Mouse (Mus musculus): ENCODE measurements at regions not wholly inside any gene's neighbourhood (a gene's known extent, or its start where the extent isn't known, plus 50 kb on each side); places are given as distances from the start of the nearest gene placed in this dataset.
A peak's percentile ranks its signal among the peaks of the same experiment; 100 is the strongest.

DNA sequence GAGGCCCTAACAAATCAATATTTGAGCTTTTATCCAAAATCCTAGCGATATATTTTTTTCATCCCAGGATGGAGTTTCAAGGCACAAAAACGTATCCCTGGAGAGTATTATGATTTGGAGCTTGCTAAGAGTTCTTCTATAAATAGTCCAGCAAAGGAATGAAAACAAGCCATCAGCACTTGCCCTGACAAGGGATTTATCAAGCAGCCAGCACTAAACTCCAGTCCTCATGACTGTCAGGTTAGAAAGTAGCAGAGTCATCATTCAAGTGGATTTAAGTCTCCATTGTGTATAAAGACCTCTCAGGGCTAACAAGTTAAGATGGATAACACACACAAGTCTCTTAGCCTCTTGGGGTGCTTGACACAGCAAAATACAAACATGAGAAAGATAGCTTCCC, 148.6 kb upstream of the Ust start:
- DNase-seq (ENCODE audit: low spot score in 2 of 2) = no peak

DNA sequence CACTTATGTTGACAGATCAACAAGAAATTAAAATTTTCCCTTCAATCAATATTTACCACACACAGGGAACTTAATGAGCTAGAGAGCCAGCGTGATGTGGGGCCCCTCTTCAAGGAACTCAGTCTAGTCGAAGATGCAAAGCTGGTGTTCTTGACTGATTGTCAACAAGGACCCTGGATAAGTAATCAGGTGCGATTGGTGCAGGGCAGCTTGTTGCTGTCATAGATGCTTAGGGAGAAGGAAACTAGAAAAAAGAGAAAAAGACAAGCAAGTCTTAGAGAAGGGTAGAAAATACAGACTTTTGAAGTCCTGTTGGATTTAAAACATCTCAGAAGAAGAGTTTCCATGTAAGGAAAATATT, 140.3 kb upstream of the Ust start:
- DNase-seq (ENCODE audit: low spot score in 2 of 2) = no peak

DNA sequence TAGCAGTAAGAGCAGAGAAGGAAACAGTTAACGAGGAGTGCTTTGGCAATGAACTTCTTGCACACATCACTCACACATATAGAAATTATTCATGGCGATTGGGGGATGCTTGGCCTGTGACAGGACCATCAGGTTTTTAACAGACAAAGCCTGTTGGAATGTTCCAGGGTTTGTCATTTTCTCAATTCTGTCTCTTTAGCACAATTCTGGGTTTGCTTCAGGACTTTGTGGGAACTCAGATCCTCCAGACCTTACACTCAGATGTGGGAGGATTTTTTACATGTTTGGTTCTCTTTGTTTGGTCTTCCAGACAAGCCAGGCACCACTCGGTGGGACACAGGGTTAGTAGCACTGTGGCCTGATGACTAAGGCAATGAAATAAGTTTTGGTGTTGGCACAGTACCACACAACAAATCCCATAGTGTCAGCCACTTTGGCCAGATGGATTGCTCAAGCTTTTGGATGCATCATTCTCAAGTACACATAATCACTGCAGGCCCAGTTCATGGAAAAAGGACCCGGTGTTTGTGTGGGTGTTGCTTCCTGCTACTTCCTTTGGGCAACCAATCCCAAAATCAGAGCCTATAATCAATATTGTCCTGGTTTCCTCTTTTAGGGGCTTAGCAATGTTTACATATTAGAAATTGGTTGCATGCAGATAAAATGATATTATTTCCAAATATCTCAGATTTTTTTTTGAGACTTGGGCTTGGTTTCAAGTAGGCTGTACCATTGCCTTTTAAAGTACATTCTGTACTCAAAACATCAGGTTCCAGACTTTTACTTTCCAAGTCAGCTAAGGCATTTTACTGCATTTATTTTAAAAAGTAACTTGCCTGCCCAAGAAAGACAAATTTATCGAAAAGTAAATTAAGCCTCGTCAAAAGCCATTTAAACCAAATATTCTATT, 139.7 kb upstream of the Ust start:
- no peak for DNase-seq (ENCODE audit: low spot score in 2 of 2)

DNA sequence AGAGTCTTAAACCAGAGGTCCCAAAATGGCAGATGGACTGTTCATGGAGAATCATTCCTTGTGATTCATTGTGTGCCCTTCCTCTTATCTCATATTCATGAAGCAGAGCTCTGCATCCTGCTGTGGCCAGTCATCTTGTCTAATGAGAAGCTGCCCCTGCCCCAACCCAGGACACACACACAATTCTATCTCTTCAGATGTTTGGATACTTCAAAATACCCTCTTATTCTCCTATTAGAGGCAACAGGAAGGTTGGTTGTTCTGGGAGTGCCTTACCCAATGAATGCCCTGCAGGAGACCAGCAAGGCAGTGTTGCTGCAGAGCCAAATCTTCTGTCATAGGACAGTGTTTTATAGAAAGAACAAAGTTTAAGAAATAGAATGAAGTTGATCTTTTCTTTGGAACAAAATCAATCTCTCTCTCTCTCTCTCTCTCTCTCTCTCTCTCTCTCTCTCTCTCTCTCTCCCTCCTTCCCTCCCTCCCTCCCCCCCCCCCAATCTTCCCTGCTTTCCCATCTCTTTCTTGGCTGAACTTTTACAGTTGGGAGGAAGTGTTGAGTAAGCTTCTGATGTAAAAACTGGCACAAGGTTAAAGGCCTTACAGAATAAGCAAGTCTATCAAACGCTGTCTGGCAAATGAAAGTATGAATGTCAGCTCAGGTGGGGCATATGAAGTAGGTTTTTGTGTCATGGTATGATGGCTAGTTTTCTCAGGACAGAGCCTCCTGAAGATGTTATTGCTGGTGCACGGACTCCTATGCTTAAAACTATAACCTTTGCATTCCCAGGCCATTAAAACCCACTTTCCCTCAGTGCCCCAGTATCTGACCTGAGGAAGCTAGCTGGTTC, 138.8 kb upstream of the Ust start:
- DNase-seq (ENCODE audit: low spot score in 2 of 2) = no peak

DNA sequence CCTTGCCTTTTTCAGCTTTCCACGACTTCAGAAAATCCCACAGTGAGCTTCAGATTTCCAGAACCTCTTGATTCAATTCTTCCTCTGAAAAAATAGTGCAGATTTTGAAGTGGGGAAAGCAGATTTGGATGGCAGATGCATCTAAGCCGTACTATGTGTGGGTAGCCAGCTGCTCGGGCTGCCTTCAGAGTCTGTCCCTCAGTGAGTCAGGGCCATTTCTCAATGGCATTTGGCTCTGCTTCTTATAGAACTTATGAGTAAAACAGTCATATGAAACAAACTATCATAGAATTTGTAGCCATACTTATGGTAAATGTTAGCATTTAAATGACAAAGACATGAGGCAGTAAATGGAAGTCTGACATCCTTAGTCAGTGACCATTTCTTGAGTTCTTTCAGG, 135.0 kb upstream of the Ust start:
- DNase-seq (ENCODE audit: low spot score in 2 of 2) = peak; percentile 29 to 60

DNA sequence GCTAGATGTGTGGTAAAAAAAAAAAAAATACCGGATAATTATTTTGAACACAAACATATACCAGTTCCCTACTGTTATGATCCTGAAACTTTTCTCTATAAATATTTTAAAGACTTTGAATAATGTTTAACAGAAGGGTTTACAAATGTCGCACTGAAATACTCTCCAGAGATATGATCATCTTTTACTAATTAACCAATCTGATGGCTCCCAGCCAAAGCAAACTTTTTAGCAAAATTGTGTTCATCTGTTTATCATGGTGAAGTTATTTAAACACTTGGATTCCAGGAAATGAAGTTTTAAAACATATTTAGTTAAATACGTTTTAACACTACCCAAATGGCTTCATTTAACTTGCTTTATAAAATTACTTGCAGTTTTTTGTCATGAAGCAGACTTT, 123.6 kb upstream of the Ust start:
- DNase-seq (ENCODE audit: low spot score in 2 of 2) = peak in 1 of 2 experiments; percentile 15

- DNase-seq (ENCODE audit: low spot score in 2 of 2) = peak; percentile 27 to 73
These were observed 105.7 kb upstream of the Ust start for GRCm38 (mm10) chr10:8624229-8624911.

- no peak for DNase-seq (ENCODE audit: low spot score in 2 of 2)
These were observed 100.1 kb upstream of the Ust start for GRCm38 (mm10) chr10:8618676-8619075.

GRCm38 (mm10) chr10:8615452-8616025, 96.9 kb upstream of the Ust start:
- DNase-seq (ENCODE audit: low spot score in 2 of 2) = peak in 1 of 2 experiments; percentile 6

- DNase-seq (ENCODE audit: low spot score in 2 of 2) = peak; percentile 19 to 80
These were observed 71.4 kb upstream of the Ust start for GRCm38 (mm10) chr10:8589871-8590533.

- DNase-seq (ENCODE audit: low spot score in 2 of 2) = no peak
These were observed 70.5 kb upstream of the Ust start for GRCm38 (mm10) chr10:8589106-8589505.

- no peak for DNase-seq (ENCODE audit: low spot score in 2 of 2)
These were observed 65.8 kb upstream of the Ust start for GRCm38 (mm10) chr10:8584389-8584908.

- no peak for DNase-seq (ENCODE audit: low spot score in 2 of 2)
These were observed 65.1 kb upstream of the Ust start for GRCm38 (mm10) chr10:8583552-8584388.

DNA sequence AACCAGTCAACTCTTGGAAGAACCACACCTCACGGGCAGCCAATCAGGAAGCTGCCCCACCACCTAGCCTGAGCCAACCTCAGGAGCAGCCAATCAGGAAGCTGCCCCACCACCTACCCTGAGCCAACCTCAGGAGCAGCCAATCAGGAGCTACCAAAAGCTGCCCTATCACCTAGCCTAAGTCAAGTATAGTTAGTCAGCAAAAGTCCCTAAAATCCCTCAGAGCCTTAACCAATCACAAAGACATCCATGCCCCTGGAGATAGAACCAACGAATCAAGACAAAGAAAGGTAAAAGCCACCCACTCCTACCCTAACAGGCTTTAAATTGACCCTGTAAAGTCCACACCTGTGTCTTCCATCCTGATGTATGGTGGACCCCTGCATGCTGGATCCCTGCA, 61.7 kb upstream of the Ust start:
- DNase-seq (ENCODE audit: low spot score in 2 of 2) = no peak

DNA sequence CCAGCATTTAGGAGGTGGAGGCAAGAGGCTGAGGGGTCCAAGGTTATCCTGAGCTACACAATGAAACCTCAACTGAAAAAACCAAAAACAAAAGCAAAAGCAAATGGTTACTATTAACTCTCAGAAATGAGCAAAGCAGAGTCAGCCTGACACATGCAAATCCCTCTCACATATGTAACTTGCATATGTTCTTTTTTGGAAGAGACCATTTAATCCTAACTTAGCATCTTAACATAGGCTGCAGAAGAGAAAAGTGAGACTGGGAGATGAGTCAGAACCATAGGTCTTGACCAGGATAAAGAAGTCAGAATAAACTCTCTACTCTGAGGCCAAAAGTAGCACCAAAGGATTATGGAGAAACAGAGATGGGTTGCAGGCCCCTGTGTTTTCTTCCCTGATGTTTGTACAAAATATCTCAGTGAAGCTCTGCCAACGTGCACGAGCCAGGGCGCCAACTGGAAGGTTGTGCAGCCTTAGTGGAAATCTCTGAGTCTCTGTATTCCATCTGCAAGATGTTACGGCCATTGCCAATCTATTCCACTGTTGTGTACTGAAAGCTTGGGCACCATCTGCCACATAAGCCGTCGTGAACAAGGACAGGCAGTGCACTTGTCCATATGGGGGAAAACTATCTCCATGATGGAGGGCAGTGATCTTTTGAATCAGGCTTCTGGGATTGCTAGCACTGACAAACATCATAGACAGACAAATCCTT, 59.2 kb upstream of the Ust start:
- DNase-seq (ENCODE audit: low spot score in 2 of 2) = peak; percentile 25 to 42

Measured in layer of hippocampus, adult 18-20 months (tissue).